Mouse (Mus musculus) kidney, embryonic 15.5 days (tissue): Measurements from ENCODE around the gene Styxl1. TPM values are rescaled to one million over a fixed set of nuclear protein-coding genes. Genes with fewer than 3 reads are reported as not detected.

Source experiments
- ATAC-seq: fragments of 200-750 bp; cut with Nextera tagmentation; replicated peaks from 2 replicates; pipeline ENCODE4 v1.8.0; 2017; ENCODE audit warnings: moderate TSS enrichment; ENCODE audit not compliant: low FRiP score
- H3K27ac ChIP-seq: fragments of 300-500 bp; sonication (generic); 2 replicates; pipeline ENCODE4 v1.5.1; 2015; ENCODE audit warnings: mild to moderate bottlenecking, inconsistent platforms
- H3K27me3 ChIP-seq: fragments of 300-500 bp; sonication (generic); 2 replicates; pipeline ENCODE4 v1.6.1; 2015; ENCODE audit warnings: inconsistent platforms
- H3K36me3 ChIP-seq: fragments of 300-500 bp; sonication (generic); 2 replicates; pipeline ENCODE4 v1.6.1; 2015; ENCODE audit warnings: inconsistent platforms
- H3K4me1 ChIP-seq: fragments of 300-500 bp; sonication (generic); 2 replicates; pipeline ENCODE4 v1.6.1; 2015; ENCODE audit warnings: inconsistent platforms
- H3K4me2 ChIP-seq: fragments of 300-500 bp; sonication (generic); 2 replicates; pipeline ENCODE4 v1.6.1; 2015; ENCODE audit warnings: moderate library complexity, mild to moderate bottlenecking, inconsistent platforms
- H3K4me3 ChIP-seq: fragments of 300-500 bp; sonication (generic); replicated peaks from 2 replicates; pipeline ENCODE4 v1.5.1; 2015; ENCODE audit warnings: mild to moderate bottlenecking, inconsistent platforms
- H3K9ac ChIP-seq: fragments of 300-500 bp; sonication (generic); 2 replicates; pipeline ENCODE4 v1.6.1; 2015; ENCODE audit warnings: mild to moderate bottlenecking, inconsistent platforms
- H3K9me3 ChIP-seq: fragments of 300-500 bp; sonication (generic); replicated peaks from 2 replicates; pipeline ENCODE4 v1.6.1; 2016; ENCODE audit warnings: inconsistent platforms
- WGBS: fragments of 180-500 bp; shearing (Covaris S2); methylation state at CpG from one replicate; pipeline ENCODE4 v1.1.7; 2015; ENCODE audit warnings: mixed read lengths; 5-methylcytosine and 5-hydroxymethylcytosine counted together
- polyA plus RNA-seq: library from polyadenylated mRNA; unstranded; fragments of >200 nt; fragmentation: Nextera tagmentation; extraction: Ambion mirVana; gene quantifications from 2 replicates; pipeline ENCODE4 v1.2.1, GENCODE M21; 2015

Styxl1 gene
- polyA plus RNA-seq, 1 experiment from 2014 or later, result 0.39 TPM

DNA sequence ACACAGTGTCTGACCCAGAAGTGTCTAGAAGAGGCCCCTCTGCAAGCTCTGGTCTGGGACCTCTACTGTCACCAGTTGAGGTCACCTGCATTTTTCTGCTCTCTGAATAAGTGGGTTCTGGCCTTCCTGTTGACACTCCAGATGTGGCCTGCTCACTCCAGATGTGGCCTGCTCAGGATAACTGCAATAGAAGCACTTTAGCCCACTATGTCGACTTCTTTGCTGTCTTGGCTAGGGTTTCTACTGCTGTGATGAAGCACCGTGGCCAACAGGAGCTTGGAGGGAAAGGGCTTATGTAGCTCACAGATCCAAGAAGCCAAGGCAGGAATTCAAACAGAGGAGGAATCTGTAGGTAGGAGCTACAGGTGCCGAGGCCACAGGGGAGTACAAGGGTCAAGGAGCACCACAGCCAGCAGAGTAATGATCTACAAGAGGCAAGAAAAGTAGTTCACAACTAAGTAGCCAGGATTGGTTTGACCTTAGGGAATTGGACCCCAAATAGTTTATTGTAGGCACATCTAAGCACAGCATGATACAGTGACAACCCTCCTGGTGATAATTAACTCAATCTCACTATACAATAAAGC lies 54.9 kb downstream of the Styxl1 start:
- H3K4me2 ChIP-seq, result no peak overlapping the region
- H3K4me1 ChIP-seq, result peaks cover 50% of the 10 kb centered on the region
- H3K27ac ChIP-seq, result peak overlapping the region; percentile 3; the same call in 1 of the 2 replicates
- no peak overlapping the region for H3K9ac ChIP-seq
- peaks cover 13% of the 10 kb centered on the region for H3K36me3 ChIP-seq
- H3K27me3 ChIP-seq, result no peaks in the 10 kb centered on the region
- no peak overlapping the region for H3K4me3 ChIP-seq
- no peaks in the 10 kb centered on the region for H3K9me3 ChIP-seq
- ATAC-seq, result no peak
- 60% methylated on average over 3 of the region's 3 CpGs for WGBS

DNA sequence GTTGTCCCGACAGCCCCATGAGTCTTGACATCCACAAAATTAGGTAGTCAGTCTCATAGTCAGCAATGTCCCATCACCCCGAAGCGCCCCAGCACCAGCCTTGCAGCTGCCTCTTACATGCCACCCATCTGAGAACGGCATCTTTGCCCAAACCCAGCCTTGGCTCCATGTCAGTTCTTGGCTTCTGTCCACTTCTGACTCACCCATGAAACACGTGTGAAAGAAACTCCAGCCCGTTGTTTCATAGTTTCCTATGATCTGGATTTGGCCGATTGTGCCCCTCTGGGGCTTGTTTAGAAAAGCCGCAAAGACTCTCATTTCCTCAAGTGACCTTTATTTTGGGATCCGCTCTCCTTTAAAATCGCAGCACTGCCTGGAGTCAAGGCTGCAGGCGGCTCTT lies 56.1 kb downstream of the Styxl1 start:
- no peak for ATAC-seq
- WGBS, result 80% methylated on average over 11 of the region's 11 CpGs
- peaks cover 47% of the 10 kb centered on the region for H3K4me1 ChIP-seq
- H3K4me3 ChIP-seq, result no peak overlapping the region
- no peak overlapping the region for H3K27ac ChIP-seq
- H3K27me3 ChIP-seq, result no peaks in the 10 kb centered on the region
- no peak overlapping the region for H3K4me2 ChIP-seq
- no peaks in the 10 kb centered on the region for H3K9me3 ChIP-seq
- no peak overlapping the region for H3K9ac ChIP-seq
- H3K36me3 ChIP-seq, result peaks cover 23% of the 10 kb centered on the region

DNA sequence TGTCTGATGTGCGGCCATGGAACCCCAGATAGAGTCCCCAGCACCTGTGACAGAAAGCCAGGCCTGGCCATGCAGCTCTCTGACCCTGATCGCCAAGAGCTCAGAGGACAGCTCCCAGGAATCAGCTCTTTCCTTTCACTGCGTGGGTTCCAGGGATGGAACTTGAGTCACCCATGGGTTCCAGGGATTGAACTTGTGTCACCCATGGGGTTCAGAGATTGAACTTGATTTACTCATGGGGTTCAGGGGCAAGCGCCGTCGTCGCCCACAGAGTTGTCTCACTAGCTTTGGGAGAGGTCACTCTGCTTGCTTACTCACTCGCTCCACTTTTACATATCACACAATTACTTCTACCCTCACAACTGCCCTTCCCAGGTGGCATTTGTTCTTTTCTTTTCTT lies 57.1 kb downstream of the Styxl1 start:
- Histone ChIP-seq H3K27ac (no peak overlapping the region), H3K36me3 (peaks cover 32% of the 10 kb centered on the region), H3K4me3 (no peak overlapping the region), H3K9ac (no peak overlapping the region), H3K4me1 (peaks cover 36% of the 10 kb centered on the region), H3K27me3 (no peaks in the 10 kb centered on the region), H3K9me3 (no peaks in the 10 kb centered on the region), H3K4me2 (no peak overlapping the region)
- 87% methylated on average over 8 of the region's 8 CpGs for WGBS
- no peak for ATAC-seq

DNA sequence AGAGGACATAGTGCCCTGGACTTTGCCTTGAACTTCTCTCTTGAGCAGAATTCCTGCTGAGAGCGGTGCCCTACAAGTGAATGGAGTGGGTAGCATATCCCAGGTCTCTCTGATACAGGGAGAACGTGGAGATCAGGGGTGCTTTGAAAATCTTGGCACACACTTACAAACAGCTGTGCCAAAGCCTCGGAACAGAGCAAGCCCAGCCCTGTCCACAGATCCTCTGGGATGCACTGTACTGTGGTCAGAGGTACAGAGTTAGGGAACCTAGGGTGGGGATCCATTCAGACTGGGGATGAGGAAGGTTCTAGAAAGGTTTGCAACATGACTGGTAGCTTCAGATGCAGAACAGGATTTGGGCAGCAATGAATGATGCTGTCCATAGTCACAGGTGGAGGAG lies 58.1 kb downstream of the Styxl1 start:
- H3K27me3 ChIP-seq, result no peaks in the 10 kb centered on the region
- WGBS, result 78% methylated on average over 3 of the region's 3 CpGs
- H3K4me2 ChIP-seq, result no peak overlapping the region
- no peak overlapping the region for H3K4me3 ChIP-seq
- H3K9me3 ChIP-seq, result no peaks in the 10 kb centered on the region
- no peak overlapping the region for H3K9ac ChIP-seq
- H3K36me3 ChIP-seq, result peaks cover 39% of the 10 kb centered on the region
- no peak for ATAC-seq
- H3K27ac ChIP-seq, result no peak overlapping the region
- H3K4me1 ChIP-seq, result peaks cover 30% of the 10 kb centered on the region

DNA sequence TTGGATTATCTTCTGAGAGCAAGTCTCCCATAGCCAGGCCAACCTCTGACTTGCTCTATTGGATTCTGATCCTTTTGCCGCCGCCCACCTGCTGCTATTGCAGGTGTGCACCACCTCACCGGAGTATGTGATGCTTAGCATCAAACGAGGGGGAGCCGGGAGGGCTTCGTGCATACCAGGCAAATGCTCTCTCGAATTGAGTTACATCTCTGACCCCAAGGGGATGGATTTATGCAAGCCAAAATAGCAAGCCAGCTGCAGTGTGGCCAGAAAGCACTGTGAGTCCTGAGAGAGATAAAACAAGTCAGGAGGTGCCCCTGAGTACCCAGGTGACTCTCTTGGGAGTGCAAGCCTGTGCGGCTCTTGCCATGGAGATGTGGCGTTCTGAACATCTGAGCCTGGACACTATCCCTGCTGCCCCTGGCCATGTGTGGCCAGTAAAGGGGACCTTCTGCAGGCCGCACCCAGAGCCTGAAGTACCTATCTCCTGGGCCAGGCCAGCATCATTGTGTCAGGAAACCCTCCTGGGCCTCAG lies 58.5 kb downstream of the Styxl1 start:
- H3K4me1 ChIP-seq, result peaks cover 26% of the 10 kb centered on the region
- 72% methylated on average over 10 of the region's 10 CpGs for whole genome bisulfite sequencing
- no peak overlapping the region for H3K4me3 ChIP-seq
- H3K36me3 ChIP-seq, result peaks cover 39% of the 10 kb centered on the region
- no peaks in the 10 kb centered on the region for H3K27me3 ChIP-seq
- ATAC-seq, result no peak
- H3K9me3 ChIP-seq, result no peaks in the 10 kb centered on the region
- H3K4me2 ChIP-seq, result no peak overlapping the region
- H3K9ac ChIP-seq, result no peak overlapping the region
- H3K27ac ChIP-seq, result no peak overlapping the region

DNA sequence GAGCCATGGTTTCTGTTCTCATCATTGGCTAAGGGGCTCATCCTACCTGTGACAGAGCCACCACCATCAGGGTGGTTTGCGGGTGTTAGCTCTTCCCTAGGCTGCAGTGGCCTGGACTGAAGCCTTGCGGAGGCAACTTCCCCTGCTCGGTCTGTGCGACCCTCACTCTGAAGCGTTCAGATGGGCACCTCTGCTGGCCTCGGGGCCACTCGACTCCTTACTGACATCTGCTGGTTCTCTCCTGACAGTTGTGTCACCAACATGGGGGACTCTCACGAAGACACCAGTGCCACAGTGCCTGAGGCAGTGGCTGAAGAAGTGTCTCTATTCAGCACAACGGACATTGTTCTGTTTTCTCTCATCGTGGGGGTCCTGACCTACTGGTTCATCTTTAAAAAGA lies 62.6 kb downstream of the Styxl1 start:
- Histone ChIP-seq H3K9ac (no peak overlapping the region), H3K4me2 (no peak overlapping the region), H3K27me3 (no peaks in the 10 kb centered on the region), H3K36me3 (peaks cover 36% of the 10 kb centered on the region), H3K4me3 (no peak overlapping the region), H3K9me3 (no peaks in the 10 kb centered on the region), H3K27ac (no peak overlapping the region), H3K4me1 (peaks cover 40% of the 10 kb centered on the region)
- WGBS, result 60% methylated on average over 10 of the region's 10 CpGs
- ATAC-seq, result no peak

DNA sequence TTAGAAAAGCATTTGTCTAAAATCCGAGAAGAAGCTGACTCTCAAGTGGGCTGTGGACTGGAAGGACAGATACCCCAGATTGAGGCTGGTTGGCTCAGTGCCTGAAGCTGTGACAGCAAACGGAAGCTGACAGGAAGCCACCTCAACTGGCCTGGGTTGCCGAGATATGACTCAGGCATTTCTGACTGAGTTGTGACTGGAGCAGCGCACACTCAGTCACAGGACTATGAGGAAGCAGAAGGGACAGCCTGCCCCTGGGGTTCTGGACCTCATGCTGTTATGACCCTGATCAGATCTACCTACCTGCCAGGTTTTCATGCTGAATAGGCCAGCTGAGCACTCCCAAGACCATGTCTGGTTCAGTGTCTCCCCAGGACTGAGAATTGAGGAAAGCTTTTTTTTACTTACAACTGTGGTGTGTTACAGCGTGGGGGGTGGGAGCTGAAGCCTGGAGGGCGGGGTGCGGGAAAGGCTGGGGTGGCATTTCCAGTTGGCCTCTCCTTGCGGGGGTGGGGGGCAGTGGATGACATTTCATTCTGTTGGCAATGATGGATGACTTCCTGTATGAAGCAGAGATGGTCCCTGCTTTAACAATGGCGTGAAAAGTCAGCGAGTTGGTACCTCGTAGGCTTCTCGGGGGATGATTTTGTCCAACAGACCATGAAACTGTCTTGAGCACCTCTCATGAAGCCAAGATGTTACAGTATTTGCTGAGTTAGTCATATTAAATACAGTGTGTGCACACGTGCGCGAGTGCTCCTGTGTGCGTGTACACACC lies 64.6 kb downstream of the Styxl1 start:
- Histone ChIP-seq H3K27ac (peak overlapping the region; percentile 86), H3K27me3 (no peaks in the 10 kb centered on the region), H3K4me1 (peaks cover 45% of the 10 kb centered on the region), H3K9ac (no peak overlapping the region), H3K9me3 (no peaks in the 10 kb centered on the region), H3K4me3 (no peak overlapping the region), H3K36me3 (peaks cover 38% of the 10 kb centered on the region), H3K4me2 (peak overlapping the region; percentile 27; the same call in 1 of the 2 replicates)
- 39% methylated on average over 16 of the region's 16 CpGs for WGBS
- peak; percentile 58 for ATAC-seq

DNA sequence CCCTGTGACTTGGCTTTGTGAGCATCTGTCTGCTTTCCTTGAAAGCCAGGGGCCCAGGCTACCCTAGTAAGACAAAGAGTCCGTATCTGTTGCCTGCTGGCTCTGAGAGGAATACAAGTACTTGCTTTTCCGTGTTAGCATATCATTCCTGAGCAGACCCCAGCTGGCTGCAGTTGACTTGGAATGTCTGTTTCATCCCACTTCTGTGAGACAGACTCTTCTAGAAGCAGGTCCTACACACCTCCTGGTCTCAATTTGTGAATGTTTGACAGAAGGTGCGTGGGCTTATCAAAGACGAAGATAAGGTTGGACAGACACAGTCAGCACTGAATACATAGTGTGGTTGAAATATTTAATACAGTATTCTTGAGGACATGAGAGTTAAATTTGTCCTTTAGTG lies 65.4 kb downstream of the Styxl1 start:
- Histone ChIP-seq H3K27ac (peak overlapping the region; percentile 86), H3K9ac (no peak overlapping the region), H3K4me1 (peaks cover 45% of the 10 kb centered on the region), H3K4me3 (no peak overlapping the region), H3K36me3 (peaks cover 32% of the 10 kb centered on the region), H3K9me3 (no peaks in the 10 kb centered on the region), H3K27me3 (no peaks in the 10 kb centered on the region), H3K4me2 (no peak overlapping the region)
- no peak for ATAC-seq
- WGBS, result 77% methylated on average over 4 of the region's 4 CpGs

DNA sequence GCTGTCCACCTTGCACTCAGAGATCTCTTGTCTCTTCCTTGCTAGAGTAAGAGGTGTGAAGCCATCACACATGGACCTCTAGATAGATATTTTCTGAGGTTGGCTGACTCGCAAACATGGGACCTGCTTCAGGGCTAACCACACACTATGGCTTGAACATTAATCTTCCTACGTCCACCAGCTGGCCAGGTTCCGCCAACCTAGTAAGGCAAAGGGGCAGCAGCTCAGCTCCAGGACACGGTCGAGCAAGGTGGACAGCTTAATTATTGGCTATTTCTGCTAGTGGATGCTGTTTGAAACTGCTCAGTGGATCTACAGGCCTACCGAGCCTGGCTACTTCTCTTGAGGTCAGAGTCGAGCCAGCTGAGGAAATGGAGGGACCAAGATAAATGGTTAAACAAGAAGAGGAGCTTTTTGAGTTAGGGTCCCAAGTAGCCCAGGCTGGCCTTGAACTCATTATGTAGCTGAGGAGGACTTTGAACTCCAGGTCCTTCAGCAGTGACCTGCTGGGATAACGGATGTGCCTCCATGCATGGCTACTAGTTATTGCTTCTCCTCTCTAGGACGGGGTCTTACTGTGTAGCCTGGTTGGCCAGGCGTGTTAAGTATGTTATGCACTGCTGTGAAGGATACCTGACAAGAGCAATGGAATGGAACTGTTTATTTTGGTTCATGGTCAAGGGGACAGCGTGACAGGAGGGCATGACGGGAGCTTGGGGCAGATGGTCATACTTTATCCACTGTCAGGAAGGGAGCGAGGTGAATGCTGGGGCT lies 66.4 kb downstream of the Styxl1 start:
- Histone ChIP-seq H3K4me1 (peaks cover 45% of the 10 kb centered on the region), H3K27me3 (no peaks in the 10 kb centered on the region), H3K4me2 (no peak overlapping the region), H3K4me3 (no peak overlapping the region), H3K27ac (peak overlapping the region; percentile 86), H3K9ac (no peak overlapping the region), H3K9me3 (no peaks in the 10 kb centered on the region), H3K36me3 (peaks cover 32% of the 10 kb centered on the region)
- 55% methylated on average over 13 of the region's 13 CpGs for whole genome bisulfite sequencing
- peak; percentile 73 for ATAC-seq

DNA sequence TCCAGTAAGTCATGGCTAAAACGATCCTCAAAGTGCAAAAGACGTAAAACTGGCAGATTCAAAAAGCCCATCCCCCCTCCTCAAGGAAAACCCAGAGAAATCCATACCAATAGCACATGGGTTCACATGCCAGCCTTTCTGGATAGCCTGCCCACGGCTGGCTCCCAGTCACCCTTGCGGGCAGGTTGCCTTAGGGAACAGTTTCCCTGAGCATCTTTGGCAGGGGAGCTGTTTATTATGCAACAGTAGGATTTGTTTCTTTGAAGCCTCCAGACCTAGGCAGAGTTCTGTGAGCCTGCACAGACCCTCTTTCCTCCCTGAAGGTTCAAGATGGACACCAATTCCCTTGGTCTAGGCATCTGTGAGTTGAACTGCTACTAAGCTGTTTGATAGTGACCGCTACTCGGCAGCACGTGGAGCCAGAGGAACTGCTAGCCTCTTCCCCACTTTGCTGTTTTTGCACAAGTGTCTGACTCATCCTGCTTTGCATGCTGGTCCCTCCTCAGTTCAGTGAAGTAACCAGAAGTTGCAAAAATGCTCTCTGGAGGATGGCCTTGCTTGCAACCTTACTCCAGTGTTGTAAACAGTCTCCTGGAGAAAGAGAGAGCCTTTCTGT lies 67.5 kb downstream of the Styxl1 start:
- peak overlapping the region; percentile 86 for H3K27ac ChIP-seq

DNA sequence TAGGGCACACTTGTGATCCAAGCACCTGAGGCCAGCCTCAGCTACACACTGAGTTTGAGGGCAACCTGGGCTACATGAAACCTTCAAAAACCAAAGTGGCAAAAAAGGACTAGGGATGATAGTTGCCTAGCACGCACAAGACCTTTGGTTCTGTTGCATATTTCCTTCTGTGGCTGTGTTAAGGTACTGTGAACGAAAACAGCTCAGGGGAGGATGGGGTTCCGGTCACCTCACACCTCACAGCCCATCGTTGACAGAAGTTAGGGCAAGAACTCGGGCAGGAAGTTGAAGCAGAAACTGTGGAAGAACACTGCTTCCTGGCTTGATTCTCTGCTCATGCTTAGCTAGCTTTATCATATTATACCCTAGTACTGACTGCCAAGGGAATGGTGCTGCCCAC lies 68.5 kb downstream of the Styxl1 start:
- Histone ChIP-seq H3K4me3 (no peak overlapping the region), H3K27me3 (no peaks in the 10 kb centered on the region), H3K9ac (no peak overlapping the region), H3K36me3 (peaks cover 22% of the 10 kb centered on the region), H3K27ac (no peak overlapping the region), H3K4me2 (no peak overlapping the region), H3K4me1 (peaks cover 42% of the 10 kb centered on the region), H3K9me3 (no peaks in the 10 kb centered on the region)
- no peak for ATAC-seq
- 97% methylated on average over 5 of the region's 5 CpGs for WGBS

More for the DNA sequence above, 67.5 kb downstream of the Styxl1 start:
- ATAC-seq, result no peak
- H3K4me2 ChIP-seq, result no peak overlapping the region
- no peaks in the 10 kb centered on the region for H3K27me3 ChIP-seq
- peaks cover 25% of the 10 kb centered on the region for H3K36me3 ChIP-seq
- peaks cover 45% of the 10 kb centered on the region for H3K4me1 ChIP-seq
- H3K9me3 ChIP-seq, result no peaks in the 10 kb centered on the region
- H3K4me3 ChIP-seq, result no peak overlapping the region
- H3K9ac ChIP-seq, result no peak overlapping the region
- WGBS, result 79% methylated on average over 7 of the region's 7 CpGs
